Mouse (Mus musculus): ENCODE measurements around the gene Prps2. TPM values are rescaled to one million over a fixed set of nuclear protein-coding genes. Genes with fewer than 3 reads are reported as not detected.
"Not testable (repeated sequence)": the region's sequence is repeated elsewhere in the genome, so short reads cannot be mapped to it uniquely, and the experiment has no call there.

Prps2 gene
- polyA plus RNA-seq, 1 experiment from 2014 or later: 7.9 TPM

DNA sequence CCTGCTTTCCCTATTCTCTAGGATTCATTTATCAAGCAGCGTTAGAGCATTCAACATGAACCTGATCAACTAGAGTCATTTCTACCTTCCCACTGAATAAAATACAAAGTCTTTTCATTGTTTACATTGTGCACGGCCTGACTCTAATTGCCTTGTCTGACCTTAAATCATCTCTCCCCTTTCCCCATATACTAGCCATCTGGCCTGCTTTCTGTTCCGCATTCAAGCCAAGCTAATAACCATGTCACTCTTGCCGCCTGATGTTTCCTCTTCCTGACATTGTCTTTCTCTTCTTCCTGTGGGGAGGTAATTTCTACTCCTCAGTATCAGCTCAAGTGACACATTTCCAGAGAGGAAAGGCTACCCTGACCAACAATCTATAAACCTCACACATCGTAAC lies 66.8 kb downstream of the Prps2 start:
- no peak for ATAC-seq
- H3K4me1 ChIP-seq (ENCODE audit: control insufficient read depth, insufficient read depth, low read length): no peaks in the 10 kb centered on the region
- no peak overlapping the region for H3K27ac ChIP-seq (ENCODE audit: low read length)
- no peak overlapping the region for H3K4me3 ChIP-seq (ENCODE audit: low read depth, low read length)
- WGBS: 71% methylated on average over 5 of the region's 5 CpGs
- H3K27me3 ChIP-seq (ENCODE audit: control insufficient read depth, insufficient read depth, low read depth, low read length): no peaks in the 10 kb centered on the region; the same call in none of the 2 replicates
- no peak overlapping the region for H3K9ac ChIP-seq (ENCODE audit: low read depth, low read length)
- H3K36me3 ChIP-seq (ENCODE audit: control insufficient read depth, insufficient read depth, low read length): no peaks in the 10 kb centered on the region
- H3K9me3 ChIP-seq (replicated peaks; ENCODE audit: control insufficient read depth, low read length, poor library complexity, severe bottlenecking): no peaks in the 10 kb centered on the region
- H3K4me2 ChIP-seq (ENCODE audit: low read length): no peak overlapping the region

DNA sequence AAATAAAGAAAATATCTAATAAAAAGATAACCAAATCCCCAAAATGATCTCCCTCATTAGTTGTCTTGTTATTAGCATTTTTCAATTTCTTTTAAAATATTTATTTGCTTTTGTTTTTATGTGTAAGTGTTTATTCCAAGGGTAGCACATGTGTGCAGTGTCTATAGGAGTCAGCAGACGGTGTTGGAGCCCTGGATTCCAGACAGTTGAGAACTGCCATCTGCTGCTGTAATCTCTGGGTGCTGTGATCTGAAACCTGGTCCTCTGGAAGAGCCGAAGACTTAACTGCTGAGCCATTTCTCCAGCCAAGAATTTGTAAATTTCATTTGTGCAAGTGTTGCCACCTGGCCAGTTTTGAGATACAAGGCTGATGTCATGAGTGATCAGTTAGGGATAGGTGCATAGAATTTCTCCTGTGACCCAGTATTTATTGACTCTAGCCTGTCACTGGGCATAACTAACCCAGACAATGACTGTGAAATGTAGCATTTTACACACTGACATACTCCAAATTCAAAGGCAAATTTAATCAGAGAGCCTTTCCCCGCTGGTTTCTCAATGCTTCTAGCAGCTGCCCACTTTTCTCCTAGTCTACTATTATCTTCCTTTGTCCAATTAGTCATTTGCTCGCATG lies 67.3 kb downstream of the Prps2 start:
- Histone ChIP-seq H3K9me3 (replicated peaks; ENCODE audit: control insufficient read depth, low read length, poor library complexity, severe bottlenecking) (no peaks in the 10 kb centered on the region), H3K4me1 (ENCODE audit: control insufficient read depth, insufficient read depth, low read length) (no peaks in the 10 kb centered on the region), H3K27ac (ENCODE audit: low read length) (no peak overlapping the region), H3K4me3 (ENCODE audit: low read depth, low read length) (no peak overlapping the region), H3K27me3 (ENCODE audit: control insufficient read depth, insufficient read depth, low read depth, low read length) (no peaks in the 10 kb centered on the region; the same call in none of the 2 replicates), H3K9ac (ENCODE audit: low read depth, low read length) (no peak overlapping the region), H3K36me3 (ENCODE audit: control insufficient read depth, insufficient read depth, low read length) (no peaks in the 10 kb centered on the region), H3K4me2 (ENCODE audit: low read length) (no peak overlapping the region)
- 68% methylated on average over 4 of the region's 4 CpGs for WGBS
- no peak for ATAC-seq

DNA sequence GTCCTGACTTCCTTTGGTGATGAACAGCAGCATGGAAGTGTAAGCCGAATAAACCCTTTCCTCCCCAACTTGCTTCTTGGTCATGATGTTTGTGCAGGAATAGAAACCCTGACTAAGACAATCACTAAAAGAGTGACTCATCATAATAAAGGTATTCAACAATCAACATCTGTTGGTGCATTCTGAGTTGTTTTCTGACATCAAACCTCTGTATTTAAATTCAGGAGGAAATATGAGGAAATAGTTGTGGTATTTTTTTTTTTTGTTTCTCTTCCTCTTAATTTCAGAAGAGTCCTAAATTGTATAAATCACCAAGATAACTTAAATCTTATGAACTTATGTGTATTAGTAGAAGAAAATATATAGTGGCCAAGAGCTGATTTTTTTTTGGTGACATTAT lies 80.5 kb downstream of the Prps2 start:
- ATAC-seq; H3K4me1 ChIP-seq (ENCODE audit: control insufficient read depth, insufficient read depth, low read length): not testable (repeated sequence)

More for the DNA sequence above, 80.5 kb downstream of the Prps2 start:
- H3K4me2 ChIP-seq (ENCODE audit: low read length); H3K4me3 ChIP-seq (ENCODE audit: low read depth, low read length); H3K9me3 ChIP-seq (replicated peaks; ENCODE audit: control insufficient read depth, low read length, poor library complexity, severe bottlenecking); H3K9ac ChIP-seq (ENCODE audit: low read depth, low read length); H3K36me3 ChIP-seq (ENCODE audit: control insufficient read depth, insufficient read depth, low read length); H3K27me3 ChIP-seq (ENCODE audit: control insufficient read depth, insufficient read depth, low read depth, low read length); H3K27ac ChIP-seq (ENCODE audit: low read length): not testable (repeated sequence)
- WGBS: no CpG with 5 or more reads among the region's 1 CpGs

Other genes starting within 250 kb of the Prps2 start
- 4,447 and 4,880 TPM in 2 replicates for gene Tmsb4x, start 173.4 kb downstream of the Prps2 start, polyA plus RNA-seq (2015; fragmentation: Nextera tagmentation; extraction: Ambion mirVana)
- gene Tlr8, start 118.4 kb downstream of the Prps2 start, polyA plus RNA-seq (2015; fragmentation: Nextera tagmentation; extraction: Ambion mirVana): 0.06 TPM in 1 of 2 replicates, not detected in the other
- 0.16 and 0.33 TPM in 2 replicates for gene Tlr7, start 52.2 kb downstream of the Prps2 start, polyA plus RNA-seq (2015; fragmentation: Nextera tagmentation; extraction: Ambion mirVana)

All from midbrain, embryonic 16.5 days (tissue).